Mouse (Mus musculus) ovary, postnatal 10 days (tissue): ENCODE results near the gene Ldhd.
"Not testable (repeated sequence)": the region's sequence is repeated elsewhere in the genome, so short reads cannot be mapped to it uniquely, and the experiment has no call there.

Experiments
- DNase-seq: peaks from one replicate; pipeline ENCODE4 v3.0.0; 2022; ENCODE audit warnings: low spot score

The Ldhd gene

GRCm38 (mm10) chr8:111630105-111630521 lies at the start of gene Ldhd:
Ldhd (minus strand) TSS chr8:111630374.
- DNase-seq: no peak

GRCm38 (mm10) chr8:111678848-111679247 lies 48.7 kb upstream of the Ldhd start:
- DNase-seq: no peak

GRCm38 (mm10) chr8:111678111-111678510 lies 47.9 kb upstream of the Ldhd start:
- DNase-seq: no peak

- DNase-seq: no peak
These were observed 46.1 kb upstream of the Ldhd start for GRCm38 (mm10) chr8:111676237-111676636.

- DNase-seq: no peak
These were observed 36.6 kb upstream of the Ldhd start for GRCm38 (mm10) chr8:111666751-111667150.

- DNase-seq: peak; percentile 54
These were observed 32.3 kb upstream of the Ldhd start for GRCm38 (mm10) chr8:111662473-111662872.

GRCm38 (mm10) chr8:111658819-111659423 lies 28.7 kb upstream of the Ldhd start:
- DNase-seq: no peak

GRCm38 (mm10) chr8:111657312-111657854 lies 27.2 kb upstream of the Ldhd start:
- DNase-seq: no peak

- no peak for DNase-seq
These were observed 23.4 kb upstream of the Ldhd start for GRCm38 (mm10) chr8:111653524-111653923.

GRCm38 (mm10) chr8:111650651-111651050 lies 20.5 kb upstream of the Ldhd start:
- DNase-seq: no peak

GRCm38 (mm10) chr8:111648834-111649233 lies 18.7 kb upstream of the Ldhd start:
- DNase-seq: no peak

GRCm38 (mm10) chr8:111645715-111646114 lies 15.5 kb upstream of the Ldhd start:
- DNase-seq: no peak

- DNase-seq: not testable (repeated sequence)
These were observed 14.3 kb upstream of the Ldhd start for GRCm38 (mm10) chr8:111644286-111645051.

- DNase-seq: peak; percentile 75
These were observed 13.3 kb upstream of the Ldhd start, which contains the start of gene Zfp1 for GRCm38 (mm10) chr8:111643264-111644141. Zfp1 (plus strand) TSS chr8:111643401.

GRCm38 (mm10) chr8:111642939-111643263 lies 12.7 kb upstream of the Ldhd start:
- no peak for DNase-seq

GRCm38 (mm10) chr8:111642496-111642895 lies 12.3 kb upstream of the Ldhd start:
- DNase-seq: no peak

GRCm38 (mm10) chr8:111641064-111641463 lies 10.9 kb upstream of the Ldhd start:
- DNase-seq: no peak

- DNase-seq: no peak
These were observed 7.9 kb upstream of the Ldhd start for GRCm38 (mm10) chr8:111638086-111638485.

GRCm38 (mm10) chr8:111632976-111633375 lies 2.8 kb upstream of the Ldhd start:
- DNase-seq: no peak

- no peak for DNase-seq
These were observed 1.4 kb upstream of the Ldhd start for GRCm38 (mm10) chr8:111631589-111631988.

GRCm38 (mm10) chr8:111628894-111629501 lies 1.2 kb downstream of the Ldhd start:
- no peak for DNase-seq

GRCm38 (mm10) chr8:111628401-111628800 lies 1.8 kb downstream of the Ldhd start:
- DNase-seq: no peak
